Mouse (Mus musculus) embryo, embryonic 9.5 days (tissue): ENCODE data around the gene Kcng4.

Experiments
- DNase-seq: peaks from one replicate; pipeline ENCODE4 v3.0.0-alpha.2; 2017; ENCODE audit errors: extremely low spot score

Kcng4 gene

DNA sequence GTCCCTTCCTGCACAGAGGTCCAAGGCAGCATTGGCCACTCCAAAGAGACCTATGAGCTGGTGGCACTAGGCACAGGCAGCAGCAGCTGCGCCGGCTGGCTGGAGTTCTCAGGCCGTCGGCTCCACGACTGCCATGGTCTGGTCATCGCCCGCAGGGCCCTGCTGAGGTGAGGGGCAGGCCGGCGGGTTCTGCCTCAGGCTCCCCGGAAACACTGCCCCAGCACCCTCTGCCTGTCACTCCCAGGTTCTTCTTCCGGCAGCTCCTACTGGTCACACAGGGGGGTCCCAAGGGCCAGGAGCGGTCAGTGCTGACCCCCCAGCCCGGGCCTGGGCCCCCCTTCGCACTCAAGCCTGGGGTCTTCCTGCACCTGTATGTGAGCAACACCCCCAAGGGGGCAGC lies 20.4 kb downstream of the Kcng4 start:
- no peak for DNase-seq

DNA sequence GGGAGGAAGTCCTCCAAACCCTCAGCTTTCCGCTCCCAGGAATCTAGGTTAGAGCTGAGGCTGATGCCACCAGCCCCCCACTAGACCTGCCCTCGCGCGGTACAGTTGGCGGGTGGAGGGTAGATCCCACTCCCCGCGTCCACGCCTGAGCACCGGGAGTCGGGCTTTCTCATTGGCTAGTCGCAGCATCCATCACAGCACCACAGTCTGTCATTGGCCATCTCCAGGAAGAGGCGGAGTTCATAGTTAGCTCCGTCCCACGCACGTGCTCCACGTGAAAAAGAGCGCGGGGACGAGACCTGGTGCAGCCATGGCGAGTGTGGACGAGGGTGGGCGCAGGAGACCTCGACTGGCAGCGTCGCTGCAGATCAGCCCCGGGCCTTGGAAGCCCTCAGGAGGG lies 23.0 kb downstream of the Kcng4 start, which contains the start of gene Adad2:
TSS of gene Adad2 (plus strand) at position 277 of the 400 bp plus-strand sequence.
- DNase-seq, result no peak

DNA sequence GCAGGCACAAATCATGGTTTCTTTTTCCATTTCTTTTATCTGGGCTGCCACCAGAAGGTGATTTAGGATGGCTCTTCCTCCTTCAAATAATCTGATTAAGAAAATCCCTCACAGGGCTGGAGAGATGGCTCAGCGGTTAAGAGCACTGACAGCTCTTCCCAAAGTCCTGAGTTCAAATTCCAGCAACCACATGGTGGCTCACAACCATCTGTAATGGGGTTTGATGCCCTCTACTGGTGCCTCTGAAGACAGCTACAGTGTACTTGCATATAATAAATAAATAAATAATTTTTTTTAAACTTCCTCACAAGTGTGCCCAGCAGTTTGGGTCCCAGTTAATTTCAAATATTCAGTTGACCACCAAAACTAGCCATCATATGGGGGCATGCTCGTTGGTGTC lies 29.3 kb downstream of the Kcng4 start:
- no peak for DNase-seq

DNA sequence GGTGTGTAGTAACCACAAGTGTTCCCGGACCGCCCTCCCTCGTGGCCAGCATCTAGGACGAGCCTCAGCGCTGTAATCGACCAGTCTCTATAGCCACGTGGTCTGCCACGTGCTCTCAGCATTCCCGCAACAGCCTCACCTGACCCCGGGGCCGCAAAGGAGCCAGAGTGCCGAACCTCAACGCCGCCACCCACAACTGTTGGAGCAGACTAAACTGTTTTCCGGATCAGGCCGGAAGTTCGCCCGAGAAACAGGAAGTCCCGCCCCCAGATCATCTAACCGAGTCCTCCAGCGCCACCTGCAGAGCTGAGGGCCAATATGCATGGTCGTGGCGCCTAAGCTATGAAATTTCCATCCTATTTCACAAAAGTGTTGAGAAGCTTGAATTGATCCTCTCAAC lies 30.5 kb downstream of the Kcng4 start, which contains the start of gene Taf1c:
TSS of gene Taf1c (minus strand) at position 227 of the 400 bp plus-strand sequence.
- DNase-seq, result peak; percentile 90

DNA sequence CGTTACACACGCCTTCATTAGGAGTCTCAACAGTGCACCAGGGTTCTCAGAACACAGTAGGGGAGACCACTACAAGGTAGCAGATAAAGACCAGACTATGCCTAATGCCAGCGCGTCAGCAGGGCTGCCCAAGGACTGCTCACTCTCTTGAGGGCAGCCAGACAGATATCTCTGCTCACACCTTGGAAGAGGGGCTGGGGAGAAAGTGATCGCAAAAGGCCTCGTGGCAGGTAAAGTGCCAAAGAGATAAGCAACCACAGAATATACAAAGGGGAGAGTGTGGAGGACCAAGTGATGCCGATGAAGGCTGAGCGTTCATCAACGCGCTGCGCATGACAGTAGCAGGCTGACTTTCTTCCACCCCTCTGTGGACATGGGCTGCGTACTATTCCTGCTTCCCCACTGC lies 31.1 kb downstream of the Kcng4 start:
- no peak for DNase-seq

DNA sequence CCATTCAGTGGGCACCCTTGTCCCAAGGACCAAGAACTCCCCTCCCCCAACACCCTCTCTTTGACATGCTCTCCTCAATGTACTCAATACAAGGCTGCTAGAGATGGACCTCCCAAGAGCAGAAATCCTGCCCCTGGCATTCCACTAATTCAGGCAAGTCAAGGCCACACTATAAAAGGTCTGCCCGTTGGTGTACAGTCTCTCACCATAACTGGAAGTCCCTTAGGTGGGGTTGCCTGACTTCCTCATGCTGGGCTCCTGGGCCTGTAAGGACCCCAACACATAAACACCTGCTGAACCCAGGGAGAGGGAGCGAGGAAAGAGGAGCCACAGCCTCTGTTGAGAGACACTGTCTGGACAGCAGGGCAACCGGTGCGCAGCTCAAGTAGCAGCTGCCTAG lies 31.7 kb downstream of the Kcng4 start:
- DNase-seq, result no peak

DNA sequence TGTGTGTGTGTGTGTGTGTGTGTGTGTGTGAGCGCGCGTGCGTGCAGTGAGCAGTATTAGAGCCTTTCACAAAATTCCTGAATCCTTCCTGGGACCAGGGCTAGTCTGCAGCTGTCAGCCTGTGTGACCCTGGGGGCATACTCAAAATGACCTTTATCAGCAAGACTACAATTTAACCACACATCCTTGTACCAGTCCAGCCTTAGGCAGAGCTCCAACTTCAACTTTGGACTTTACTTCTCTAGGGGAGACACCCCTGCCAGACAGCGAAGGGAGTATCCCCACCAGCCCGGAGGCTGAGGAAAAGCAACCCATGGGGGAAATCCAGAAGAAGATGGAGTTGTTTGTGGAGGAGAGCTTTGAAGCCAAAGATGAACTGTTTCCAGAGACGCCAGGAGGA lies 44.0 kb downstream of the Kcng4 start:
- no peak for DNase-seq

DNA sequence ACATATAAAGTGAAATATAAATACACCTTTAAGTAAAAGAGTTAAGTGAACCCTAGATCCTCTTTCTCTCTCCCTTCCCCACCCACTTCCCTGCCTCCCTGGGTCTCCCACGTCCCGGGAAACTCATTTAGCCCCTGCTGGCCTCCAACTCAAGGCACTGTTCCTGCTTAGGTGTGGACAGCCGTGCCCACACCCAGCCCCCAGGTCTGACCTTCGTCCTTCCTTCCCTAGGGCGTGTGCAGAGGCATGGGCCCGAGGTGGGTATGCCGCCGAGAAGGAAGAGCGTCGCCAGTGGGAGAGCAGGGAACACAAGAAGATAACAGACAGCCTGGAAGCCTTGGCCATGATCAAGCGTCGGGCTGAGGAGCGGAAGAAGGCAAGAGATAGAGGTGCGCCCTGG lies 45.1 kb downstream of the Kcng4 start:
- no peak for DNase-seq

DNA sequence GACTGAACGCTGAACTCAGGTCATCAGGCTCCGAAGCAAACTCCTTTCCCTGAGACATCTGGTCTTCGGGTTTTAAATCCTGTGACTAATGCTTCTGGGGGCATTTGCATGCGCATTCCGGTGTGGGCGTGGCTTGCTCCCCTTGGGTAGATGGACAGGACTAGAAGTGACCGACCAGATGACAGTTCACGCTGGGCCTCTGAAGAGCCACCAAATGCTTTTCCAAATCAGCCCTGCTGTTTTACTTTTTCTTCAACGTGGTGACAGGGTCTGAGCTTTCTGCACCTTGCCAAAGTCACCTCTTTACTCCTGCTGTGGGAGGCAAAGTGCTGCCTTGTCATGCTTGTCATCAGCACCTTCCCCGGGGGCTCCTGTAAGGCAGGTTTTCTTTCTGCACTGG lies 46.6 kb downstream of the Kcng4 start:
- DNase-seq, result no peak

DNA sequence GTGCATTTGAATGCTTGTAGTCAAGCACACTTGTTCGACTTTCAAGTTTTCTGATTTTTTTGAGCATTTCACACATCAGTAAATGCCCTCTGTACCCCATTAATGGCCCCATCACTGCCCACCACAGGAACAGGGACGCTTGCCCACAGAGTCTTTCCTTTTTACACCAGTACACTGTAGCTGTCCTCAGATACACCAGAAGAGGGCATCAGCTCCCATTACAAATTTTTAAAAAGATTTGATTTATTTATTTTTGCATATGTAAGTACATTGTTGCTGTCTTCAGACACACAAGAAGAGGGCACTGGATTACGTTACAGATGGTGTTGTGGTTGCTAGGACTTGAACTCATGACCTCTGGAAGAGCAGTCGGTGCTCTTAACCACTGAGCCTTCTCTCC lies 47.2 kb downstream of the Kcng4 start:
- no peak for DNase-seq

DNA sequence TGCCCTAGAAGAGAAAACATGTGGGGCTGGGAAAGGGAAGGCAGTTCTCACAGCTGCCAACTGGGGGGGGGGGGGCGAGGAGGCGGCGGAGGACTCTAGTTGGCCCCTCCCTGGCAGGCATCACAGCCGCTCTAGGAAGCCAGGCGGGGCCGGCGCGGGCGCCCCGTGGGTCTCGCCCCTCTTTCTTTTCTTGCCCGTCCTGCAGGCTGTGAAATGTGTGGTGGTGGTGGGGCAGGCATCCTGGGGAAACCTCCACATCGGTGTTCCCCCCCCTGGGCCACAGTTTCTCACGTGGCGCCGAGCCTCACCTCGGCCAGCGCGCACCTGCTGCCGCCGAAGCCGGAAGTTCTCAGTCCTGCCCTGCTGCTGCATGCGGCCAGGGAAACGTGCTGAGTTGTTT lies 49.6 kb downstream of the Kcng4 start:
- DNase-seq, result no peak

DNA sequence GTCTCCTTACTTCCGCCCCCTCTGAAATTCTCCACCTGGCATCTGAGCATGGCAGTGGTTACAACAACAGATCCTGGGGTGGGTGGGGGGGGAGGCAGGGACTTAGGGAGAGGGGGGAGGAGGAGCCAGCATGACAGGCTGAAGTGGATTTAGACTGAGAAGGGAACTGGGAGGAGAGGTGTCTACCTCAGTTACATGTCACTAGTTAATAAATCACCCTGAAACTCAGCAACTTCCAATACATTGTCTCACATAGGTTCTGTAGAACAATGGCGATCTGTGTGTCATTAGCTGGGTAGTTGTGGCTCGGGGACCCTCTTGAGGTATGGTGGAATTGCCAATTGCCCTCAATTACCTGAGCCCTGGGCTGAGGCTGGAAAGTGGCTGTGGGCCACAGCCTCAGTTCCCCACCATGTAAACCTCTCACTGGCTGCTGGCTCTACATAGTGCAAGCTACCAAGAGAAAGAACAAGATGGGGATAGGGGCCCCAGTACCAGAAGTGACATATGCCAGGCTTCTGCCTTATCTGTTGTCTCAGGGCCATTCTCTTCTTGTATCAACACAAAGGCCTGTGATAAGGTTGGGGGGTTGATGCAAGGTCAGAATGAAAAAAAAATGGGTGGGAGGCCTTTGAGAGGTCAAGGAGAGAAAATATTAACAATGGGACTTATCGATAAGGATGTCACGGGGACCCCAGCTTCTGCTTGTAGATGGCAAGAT lies 54.9 kb downstream of the Kcng4 start:
- no peak for DNase-seq

DNA sequence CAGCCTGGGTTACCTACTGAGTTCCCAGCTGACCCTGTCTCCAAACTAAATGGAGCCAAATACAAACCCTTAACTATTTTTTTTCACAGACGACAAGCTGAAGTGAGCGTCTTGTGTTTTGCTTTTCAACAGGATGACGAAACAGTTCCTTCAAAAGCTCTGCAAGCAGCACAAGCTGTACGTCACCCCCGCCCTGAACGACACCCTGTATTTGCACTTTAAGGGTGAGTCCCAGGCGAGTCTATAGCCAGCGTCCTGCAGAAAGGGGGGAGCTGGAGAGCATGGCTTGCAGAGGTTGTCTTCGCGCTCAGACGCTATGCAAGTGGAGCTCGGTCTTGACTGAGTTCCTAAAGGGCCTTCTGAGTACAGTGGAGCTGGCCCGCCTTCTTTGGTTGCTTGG lies 56.4 kb downstream of the Kcng4 start:
- DNase-seq, result no peak

DNA sequence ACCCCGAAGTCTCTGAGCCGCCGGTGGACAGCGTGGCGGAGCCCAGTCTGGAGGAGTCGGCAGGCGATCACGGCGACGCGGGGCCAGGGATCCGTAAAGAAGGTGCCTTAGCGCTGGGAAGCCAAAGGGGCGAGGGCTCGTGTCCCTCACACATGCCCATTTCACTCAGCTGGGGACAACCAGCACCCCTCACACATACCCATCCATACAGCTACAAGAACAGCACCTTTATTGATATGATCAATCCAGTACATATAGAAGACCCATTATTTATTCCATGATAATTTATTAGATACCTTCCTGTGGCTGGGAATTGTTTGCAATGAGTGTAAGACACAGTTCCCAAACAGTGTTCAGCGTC lies 60.1 kb downstream of the Kcng4 start:
- DNase-seq, result no peak

DNA sequence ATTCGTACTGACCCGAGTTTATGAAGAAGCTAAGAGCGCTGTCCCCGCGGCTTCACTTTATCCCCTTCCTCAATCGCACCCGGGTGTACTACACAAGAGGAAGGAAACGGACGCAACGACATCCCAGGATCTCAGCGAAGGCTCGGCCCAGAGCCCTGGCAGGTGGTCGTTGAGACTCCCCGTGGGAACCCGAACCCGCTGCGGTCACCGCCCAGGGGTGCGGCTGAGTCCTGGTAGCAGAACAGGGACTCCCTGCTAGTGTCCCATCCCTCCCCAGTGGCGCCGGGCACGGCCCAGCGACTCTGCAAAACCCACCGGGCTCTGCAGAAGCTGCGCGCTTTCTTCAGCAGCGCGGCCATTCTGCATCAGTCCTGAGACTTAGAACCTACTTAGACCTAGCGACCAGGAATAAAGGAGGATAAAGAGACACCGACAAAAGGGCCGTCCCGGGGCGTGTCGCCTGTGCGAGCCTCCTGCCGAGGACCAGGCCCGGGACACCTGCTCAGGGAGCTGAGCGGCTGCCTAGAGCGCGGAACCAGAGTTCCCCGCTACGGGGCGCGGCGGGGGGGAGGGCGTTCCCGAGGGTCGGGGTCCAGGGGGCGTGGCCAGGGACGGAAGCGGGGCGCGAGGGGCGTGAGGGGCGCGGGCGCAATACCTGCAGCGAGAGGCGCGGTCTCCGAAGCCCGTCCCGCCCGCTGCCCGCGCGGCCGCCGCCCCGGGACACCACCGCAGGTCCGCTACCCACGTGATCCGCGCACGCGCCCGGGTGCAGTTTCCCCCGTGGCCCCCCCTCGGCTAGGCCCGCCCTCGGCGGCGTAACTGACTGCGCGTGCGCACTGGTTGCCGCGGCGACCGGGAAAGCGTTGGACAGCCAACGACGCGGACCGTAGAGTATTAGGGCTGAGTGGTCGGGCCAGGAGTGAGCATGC lies 60.8 kb downstream of the Kcng4 start, which contains the start of the genes Hsdl1 and Dnaaf1:
TSS of gene Hsdl1 (minus strand) at position 747 of the 929 bp plus-strand sequence.
TSS of gene Dnaaf1 (plus strand) at position 799 of the 929 bp plus-strand sequence.
- DNase-seq, result peak; percentile 93
